Mouse (Mus musculus) hindbrain, postnatal 0 days (tissue): ENCODE results near the gene Ndufab1. TPM values are rescaled to one million over a fixed set of nuclear protein-coding genes. Genes with fewer than 3 reads are reported as not detected.
"Not testable (repeated sequence)": the region's sequence is repeated elsewhere in the genome, so short reads cannot be mapped to it uniquely, and the experiment has no call there.

Experiments used
- ATAC-seq: fragments of 200-750 bp; cut with Nextera tagmentation; 2 replicates; pipeline ENCODE4 v1.8.0; 2017; ENCODE audit warnings: mild to moderate bottlenecking, moderate TSS enrichment, moderate library complexity
- DNase-seq: peaks from one replicate; pipeline ENCODE4 v3.0.0-alpha.2; 2015; ENCODE audit warnings: low spot score
- H3K27ac ChIP-seq: fragments of 300-500 bp; sonication (generic); 2 replicates; pipeline ENCODE4 v1.5.1; 2014; ENCODE audit warnings: mild to moderate bottlenecking
- H3K27me3 ChIP-seq: fragments of 300-500 bp; sonication (generic); 2 replicates; pipeline ENCODE4 v1.6.1; 2014; ENCODE audit warnings: low read length, mixed read lengths; ENCODE audit not compliant: insufficient read depth
- H3K36me3 ChIP-seq: fragments of 300-500 bp; sonication (generic); 2 replicates; pipeline ENCODE4 v1.6.1; 2014; ENCODE audit warnings: low read length, mixed read lengths; ENCODE audit not compliant: insufficient read depth
- H3K4me1 ChIP-seq: fragments of 300-500 bp; sonication (generic); 2 replicates; pipeline ENCODE4 v1.6.1; 2014; ENCODE audit warnings: antibody characterized with exemption, low read length, mixed read lengths; ENCODE audit not compliant: insufficient read depth
- H3K4me2 ChIP-seq: fragments of 300-500 bp; sonication (generic); 2 replicates; pipeline ENCODE4 v1.6.1; 2014; ENCODE audit warnings: low read depth, mild to moderate bottlenecking, low read length, moderate library complexity, mixed read lengths
- H3K4me3 ChIP-seq: fragments of 300-500 bp; sonication (generic); 2 replicates; pipeline ENCODE4 v1.5.1; 2014; ENCODE audit warnings: low read length
- H3K9ac ChIP-seq: fragments of 300-500 bp; sonication (generic); replicated peaks from 2 replicates; pipeline ENCODE4 v1.6.1; 2014; ENCODE audit warnings: mild to moderate bottlenecking, low read length, moderate library complexity, mixed read lengths
- H3K9me3 ChIP-seq: fragments of 300-500 bp; sonication (generic); 2 replicates; pipeline ENCODE4 v1.6.1; 2016; ENCODE audit warnings: low read length, mixed read lengths
- CTCF ChIP-seq: IDR thresholded peaks from 2 replicates; pipeline ENCODE4 v1.5.1; 2016; ENCODE audit warnings: antibody characterized with exemption, control low read depth, low read depth
- WGBS: fragments of 180-500 bp; shearing (Covaris S2); extraction: QIAGEN DNeasy Blood & Tissue Kit; methylation state at CpG from one replicate; pipeline ENCODE4 v1.1.7; 2014; 5-methylcytosine and 5-hydroxymethylcytosine counted together
- polyA plus RNA-seq: library from polyadenylated mRNA; unstranded; fragments of >200 nt; fragmentation: Nextera tagmentation; extraction: Ambion mirVana; gene quantifications from 2 replicates; pipeline ENCODE4 v1.2.1, GENCODE M21; 2015
- total RNA-seq: library from RNA; depleted of rRNA; stranded (reverse); fragments of >200 nt; gene quantifications from 2 replicates; pipeline ENCODE4 v1.2.3, GENCODE M21; 2014

The Ndufab1 gene
- total and polyA plus RNA-seq, 2 experiments from 2014 or later = 67.2 to 815 TPM

DNA sequence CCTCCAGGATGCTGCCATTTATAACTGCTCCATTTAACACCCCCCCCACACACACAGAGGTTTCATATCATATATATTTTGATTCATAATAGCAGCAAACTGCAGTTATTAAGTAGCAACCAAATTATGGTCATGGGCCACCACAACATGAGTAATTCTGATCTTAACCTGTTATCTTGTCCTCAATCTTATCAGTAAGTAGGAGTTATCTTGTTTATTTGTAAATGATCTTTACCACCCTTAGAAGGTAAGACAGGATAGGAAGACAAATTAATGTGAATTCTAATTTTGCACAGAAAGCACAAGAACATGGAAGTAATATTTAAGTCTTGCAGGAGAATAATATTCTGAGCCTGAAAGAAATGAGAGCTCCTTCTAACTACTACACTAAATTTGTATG is 30.1 kb upstream of the Ndufab1 start:
- H3K9ac ChIP-seq = peak overlapping the region; percentile 81; the same call in 1 of the 2 replicates
- no peak for TF ChIP-seq CTCF
- peaks cover 17% of the 10 kb centered on the region; the same call in 1 of the 2 replicates for H3K36me3 ChIP-seq
- DNase-seq = no peak
- peak overlapping the region; percentile 99 for H3K4me2 ChIP-seq
- H3K27me3 ChIP-seq = no peaks in the 10 kb centered on the region
- no peaks in the 10 kb centered on the region for H3K9me3 ChIP-seq
- no peaks in the 10 kb centered on the region for H3K4me1 ChIP-seq
- no peak overlapping the region for H3K27ac ChIP-seq
- no peak for ATAC-seq
- peak overlapping the region; percentile 74 for H3K4me3 ChIP-seq

DNA sequence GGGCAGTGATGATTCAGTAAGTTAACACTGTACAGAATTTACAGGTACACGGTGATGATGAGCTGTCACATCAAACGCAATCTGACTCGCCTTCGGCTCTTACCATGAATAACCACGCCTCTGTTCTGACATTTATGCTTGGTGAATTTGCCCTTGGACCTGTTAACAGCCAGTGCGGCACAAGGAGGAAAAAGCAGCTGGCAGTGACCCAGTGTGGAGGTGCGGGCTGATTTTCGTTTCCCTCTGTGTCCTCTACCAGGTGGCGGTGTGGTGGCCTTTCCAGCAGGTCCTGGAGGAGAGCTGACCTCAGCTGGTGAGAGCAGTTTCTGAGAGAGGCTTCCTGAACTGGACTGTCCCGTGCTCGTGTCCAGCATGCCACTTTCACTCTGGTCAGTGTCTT is 25.3 kb upstream of the Ndufab1 start:
- Histone ChIP-seq H3K4me1 (no peaks in the 10 kb centered on the region), H3K4me2 (no peak overlapping the region), H3K27ac (no peak overlapping the region), H3K27me3 (no peaks in the 10 kb centered on the region), H3K9ac (no peak overlapping the region), H3K36me3 (peaks cover 5% of the 10 kb centered on the region; the same call in 1 of the 2 replicates), H3K4me3 (no peak overlapping the region), H3K9me3 (no peaks in the 10 kb centered on the region)
- DNase-seq = no peak
- no peak for TF ChIP-seq CTCF
- WGBS = 96% methylated on average over 11 of the region's 11 CpGs
- no peak for ATAC-seq

DNA sequence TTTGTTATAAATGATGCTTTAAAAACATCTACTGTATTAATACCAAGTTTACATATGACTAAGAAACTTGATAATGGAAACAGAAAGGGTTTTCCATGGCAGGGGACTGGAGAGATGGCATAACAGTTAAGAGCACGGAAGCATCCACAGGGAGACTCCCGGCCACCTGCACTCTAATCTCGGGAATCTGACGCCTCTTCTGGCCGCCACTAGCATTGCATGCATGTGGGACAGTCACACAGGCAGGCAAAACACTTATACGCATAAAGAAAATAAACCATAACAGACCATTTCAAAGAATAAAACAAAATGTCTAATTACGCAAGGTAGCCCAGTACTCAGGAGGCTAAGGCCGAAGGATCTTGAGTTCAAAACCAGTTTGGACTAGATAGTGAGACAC is 23.9 kb upstream of the Ndufab1 start:
- Histone ChIP-seq H3K4me3 (no peak overlapping the region), H3K27me3 (no peaks in the 10 kb centered on the region), H3K4me1 (no peaks in the 10 kb centered on the region), H3K9ac (no peak overlapping the region), H3K9me3 (no peaks in the 10 kb centered on the region), H3K27ac (no peak overlapping the region), H3K4me2 (no peak overlapping the region), H3K36me3 (peaks cover 5% of the 10 kb centered on the region)
- ATAC-seq (no peak), DNase-seq (no peak)
- peak; percentile 23 for TF ChIP-seq CTCF
- 71% methylated on average over 8 of the region's 8 CpGs for WGBS

- H3K4me3 ChIP-seq = no peak overlapping the region
- no peak overlapping the region for H3K27ac ChIP-seq
- H3K36me3 ChIP-seq = peaks cover 5% of the 10 kb centered on the region
- no peak overlapping the region for H3K9ac ChIP-seq
- TF ChIP-seq CTCF = no peak
- H3K4me2 ChIP-seq = no peak overlapping the region
- no peaks in the 10 kb centered on the region for H3K9me3 ChIP-seq
- H3K27me3 ChIP-seq = no peaks in the 10 kb centered on the region
- no peak for DNase-seq
- WGBS = 85% methylated on average over 4 of the region's 4 CpGs
- no peak for ATAC-seq
- no peaks in the 10 kb centered on the region for H3K4me1 ChIP-seq
Observed at GRCm38 (mm10) chr7:122123518-122123917, 21.8 kb upstream of the Ndufab1 start.

- no peaks in the 10 kb centered on the region for H3K27me3 ChIP-seq
- no peak overlapping the region for H3K9ac ChIP-seq
- no peak overlapping the region for H3K4me2 ChIP-seq
- no peak overlapping the region for H3K4me3 ChIP-seq
- H3K4me1 ChIP-seq = no peaks in the 10 kb centered on the region
- no peak overlapping the region for H3K27ac ChIP-seq
- TF ChIP-seq CTCF = no peak
- H3K9me3 ChIP-seq = no peaks in the 10 kb centered on the region
- DNase-seq (no peak), ATAC-seq (no peak)
- WGBS = 97% methylated on average over 6 of the region's 6 CpGs
- H3K36me3 ChIP-seq = peaks cover 4% of the 10 kb centered on the region; the same call in 1 of the 2 replicates
Observed at GRCm38 (mm10) chr7:122108206-122108605, 6.5 kb upstream of the Ndufab1 start.

GRCm38 (mm10) chr7:122101014-122101746 is 506 bp downstream of the Ndufab1 start:
- H3K9ac ChIP-seq = peak overlapping the region; percentile 76
- WGBS = 9% methylated on average over 25 of the region's 28 CpGs
- H3K27ac ChIP-seq = peak overlapping the region; percentile 73
- H3K4me1 ChIP-seq, H3K27me3 ChIP-seq, H3K9me3 ChIP-seq, H3K36me3 ChIP-seq: not testable (repeated sequence)
- DNase-seq (peak; percentile 13), ATAC-seq (peak; percentile 72)
- H3K4me2 ChIP-seq = peak overlapping the region; percentile 72
- H3K4me3 ChIP-seq = peak overlapping the region; percentile 71

DNA sequence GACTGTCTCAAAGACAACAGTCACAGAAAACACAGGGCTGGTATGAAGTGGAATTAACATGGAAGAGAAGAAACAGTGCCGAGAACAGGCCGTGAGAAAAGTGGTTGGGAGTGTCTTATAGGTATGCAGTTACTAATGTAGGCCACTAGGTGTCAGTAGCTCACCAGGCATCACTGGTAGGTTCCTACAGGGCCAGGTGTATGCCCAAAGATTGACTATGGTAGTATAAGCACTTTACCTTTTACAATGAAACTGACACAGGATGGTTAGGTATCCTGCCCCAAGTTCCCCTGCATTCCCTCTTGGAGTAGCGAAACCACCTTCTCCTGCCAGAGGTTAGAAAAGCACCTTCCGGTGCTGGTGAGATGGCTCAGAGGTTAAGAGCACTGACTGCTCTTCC is 2.5 kb downstream of the Ndufab1 start:
- H3K27me3 ChIP-seq = no peaks in the 10 kb centered on the region
- no peaks in the 10 kb centered on the region for H3K9me3 ChIP-seq
- DNase-seq = peak; percentile 68
- no peak overlapping the region for H3K4me3 ChIP-seq
- no peak overlapping the region for H3K27ac ChIP-seq
- H3K36me3 ChIP-seq = peaks cover 23% of the 10 kb centered on the region
- H3K9ac ChIP-seq = no peak overlapping the region
- H3K4me1 ChIP-seq = peaks cover 10% of the 10 kb centered on the region
- no peak overlapping the region for H3K4me2 ChIP-seq
- TF ChIP-seq CTCF = peak; percentile 92
- WGBS = 56% methylated on average over 4 of the region's 4 CpGs
- ATAC-seq = no peak
